Mouse (Mus musculus): ENCODE data around the gene Hexim2.

GRCm38 (mm10) chr11:103177815-103178485 lies 45.7 kb downstream of the Hexim2 start:
- no peak for TF ChIP-seq CTCF (IDR thresholded peaks at IDR 0.05; ENCODE audit: low read depth)
- TF ChIP-seq EP300 (IDR thresholded peaks at IDR 0.05; ENCODE audit: low read depth) = no peak

Measured in liver, postnatal 0 days (tissue).